Mouse (Mus musculus): Measurements from ENCODE around the gene Mlycd.

Gene Mlycd

GRCm38 (mm10) chr8:119403912-119404311, 9.2 kb downstream of the Mlycd start:
- no peak for DNase-seq

DNA sequence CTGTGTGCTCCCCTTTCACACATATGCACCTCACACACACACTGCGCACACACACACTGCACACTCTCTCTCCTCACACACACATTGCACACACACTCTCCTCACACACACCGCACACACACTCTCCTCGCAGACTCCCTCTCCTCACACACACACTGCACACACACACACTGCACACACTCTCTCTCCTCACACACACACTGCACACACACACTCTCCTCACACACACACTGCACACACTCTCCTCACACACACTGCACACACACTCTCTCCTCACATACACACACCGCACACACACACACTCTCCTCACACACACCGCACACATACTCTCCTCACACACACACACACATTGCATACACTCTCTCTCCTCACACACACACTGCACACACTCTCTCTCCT, 10.0 kb downstream of the Mlycd start:
- DNase-seq, result no peak

DNA sequence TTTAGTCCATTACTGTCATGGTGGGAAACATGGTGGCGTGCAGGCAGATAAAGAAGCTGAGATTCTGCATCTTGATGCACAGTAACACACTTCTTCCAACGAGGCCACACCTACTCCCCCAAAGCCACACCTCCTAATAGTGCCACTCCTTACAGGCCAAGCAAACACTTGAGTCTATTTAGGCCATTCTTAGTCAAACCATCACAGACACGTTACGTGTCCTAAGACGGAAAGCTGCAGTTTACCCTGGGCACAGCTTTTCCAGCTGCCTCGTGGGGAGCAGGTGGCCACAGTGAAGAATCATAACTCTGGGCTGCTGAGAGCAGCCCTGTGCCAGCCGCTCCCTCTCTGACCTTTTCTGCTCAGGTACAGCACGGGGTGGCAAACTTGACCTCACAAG, 13.6 kb downstream of the Mlycd start:
- no peak for DNase-seq

GRCm38 (mm10) chr8:119412037-119412734, 17.5 kb downstream of the Mlycd start:
- DNase-seq, result no peak

DNA sequence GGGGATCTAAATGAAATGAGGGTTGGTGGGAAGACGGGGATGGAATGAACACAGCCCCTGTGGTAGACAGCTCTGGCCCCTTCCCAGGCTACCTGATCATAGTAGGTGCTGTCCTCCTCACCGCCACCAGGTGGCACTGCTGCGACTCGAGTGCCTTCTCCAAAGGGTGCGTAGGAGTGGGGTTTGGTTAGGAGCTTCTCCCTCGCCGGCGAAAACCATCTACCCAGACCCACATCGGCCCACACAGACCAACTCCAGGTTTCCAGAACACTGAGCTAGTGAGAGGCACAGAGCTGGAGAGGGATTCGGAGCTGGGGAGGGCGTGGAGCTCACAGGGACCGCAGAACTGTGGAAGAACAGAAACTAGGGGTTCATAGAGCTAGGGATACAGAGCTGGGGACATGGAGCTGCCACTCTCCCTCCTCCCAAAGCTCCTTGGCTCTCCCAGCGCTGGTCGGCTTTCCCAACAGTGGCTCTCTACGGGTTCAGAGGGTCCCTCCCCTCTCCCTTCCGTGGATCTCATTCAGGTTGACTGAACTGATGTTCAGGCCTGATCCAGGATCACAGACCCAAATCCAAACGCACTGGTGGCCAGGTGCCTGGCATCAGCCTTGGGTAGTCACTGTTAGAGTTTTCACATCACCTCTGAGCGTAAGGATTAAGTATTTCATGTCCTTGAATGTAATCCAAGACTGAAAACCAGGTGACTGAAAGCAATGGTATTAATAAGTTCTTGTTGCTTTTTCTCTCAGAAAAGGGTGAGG, 18.2 kb downstream of the Mlycd start:
- DNase-seq, result peak; percentile 77 to 79

GRCm38 (mm10) chr8:119413605-119414004, 18.9 kb downstream of the Mlycd start:
- no peak for DNase-seq

- no peak for DNase-seq
These were observed 25.6 kb downstream of the Mlycd start for GRCm38 (mm10) chr8:119420318-119420717.

DNA sequence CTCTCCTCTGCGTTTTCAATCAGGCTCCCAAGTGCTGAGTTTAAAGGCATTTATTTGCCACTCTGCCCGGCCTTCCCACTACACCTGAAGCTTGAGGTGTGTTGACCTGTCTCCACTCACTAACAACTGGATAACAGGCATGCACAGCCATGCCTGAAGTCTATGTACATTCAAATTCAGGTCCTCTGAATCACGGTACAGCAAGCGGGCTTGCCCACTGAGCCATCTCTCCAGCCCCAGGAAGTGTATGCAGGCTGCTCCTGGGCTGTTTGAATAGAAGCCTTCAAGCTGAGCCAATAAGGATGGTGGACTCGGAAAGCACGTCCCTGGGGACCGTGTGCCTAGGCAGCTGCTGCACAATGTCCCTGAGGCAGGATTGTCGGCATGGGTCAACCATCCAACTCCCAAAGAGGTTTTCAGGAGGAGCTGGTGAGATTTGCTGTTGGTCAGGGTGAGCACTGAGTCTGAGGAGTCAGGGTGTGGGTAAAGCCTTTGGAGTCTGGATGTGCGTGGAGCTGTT, 27.0 kb downstream of the Mlycd start:
- DNase-seq, result no peak

- peak in 1 of 2 experiments; percentile 33 for DNase-seq
These were observed 27.5 kb downstream of the Mlycd start for GRCm38 (mm10) chr8:119422123-119422711.

DNA sequence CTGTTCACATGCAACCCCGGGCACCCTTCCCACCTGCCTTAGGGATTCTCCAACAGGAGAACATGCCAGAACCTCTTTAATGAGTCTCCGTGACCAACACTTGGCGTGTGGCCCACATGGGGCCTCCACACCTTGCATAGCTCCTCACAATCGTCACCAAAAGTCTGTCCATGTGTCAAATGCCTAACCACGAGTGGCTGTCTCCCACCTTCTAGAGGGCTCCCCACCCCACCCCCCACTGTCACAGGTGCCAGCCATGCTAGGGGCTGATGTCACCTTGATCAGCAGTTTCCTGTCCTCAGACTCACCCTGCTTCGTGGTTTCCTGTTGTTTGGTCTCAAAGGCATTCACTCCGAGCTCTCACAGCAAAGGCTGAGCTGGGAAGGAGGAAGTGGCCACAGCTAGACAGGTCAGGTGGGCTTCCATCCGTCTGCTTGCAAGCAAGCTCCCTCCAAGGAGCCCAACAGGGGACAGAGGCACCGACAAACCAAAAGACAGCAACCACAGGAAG, 29.0 kb downstream of the Mlycd start:
- DNase-seq, result peak; percentile 83 to 90

DNA sequence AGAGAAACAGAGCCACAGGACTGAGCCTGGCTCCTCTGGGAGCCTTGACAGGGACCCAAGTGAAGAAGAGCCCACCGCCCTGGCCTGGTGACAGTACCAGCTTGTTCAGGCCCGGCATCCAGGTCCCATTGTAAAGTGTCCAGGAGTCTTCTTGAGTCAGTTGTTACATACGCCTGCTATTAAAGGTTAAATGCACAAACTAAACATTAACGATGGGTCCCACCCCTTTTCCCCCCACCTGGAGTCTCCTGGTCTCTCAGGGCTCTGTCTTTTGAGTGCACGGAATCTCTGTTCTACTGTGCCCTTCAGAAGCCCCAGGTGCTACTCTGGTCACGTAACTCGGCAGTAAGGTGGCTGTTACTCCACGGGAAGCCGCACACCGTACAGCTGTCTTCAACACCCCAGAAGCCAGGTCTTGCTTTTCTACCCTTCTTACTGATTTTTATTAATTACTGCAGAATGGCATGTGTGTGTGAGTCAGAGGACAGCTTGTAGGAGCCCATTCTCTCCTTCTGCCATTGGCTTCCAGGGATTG, 29.6 kb downstream of the Mlycd start:
- peak in 1 of 2 experiments; percentile 40 for DNase-seq

DNA sequence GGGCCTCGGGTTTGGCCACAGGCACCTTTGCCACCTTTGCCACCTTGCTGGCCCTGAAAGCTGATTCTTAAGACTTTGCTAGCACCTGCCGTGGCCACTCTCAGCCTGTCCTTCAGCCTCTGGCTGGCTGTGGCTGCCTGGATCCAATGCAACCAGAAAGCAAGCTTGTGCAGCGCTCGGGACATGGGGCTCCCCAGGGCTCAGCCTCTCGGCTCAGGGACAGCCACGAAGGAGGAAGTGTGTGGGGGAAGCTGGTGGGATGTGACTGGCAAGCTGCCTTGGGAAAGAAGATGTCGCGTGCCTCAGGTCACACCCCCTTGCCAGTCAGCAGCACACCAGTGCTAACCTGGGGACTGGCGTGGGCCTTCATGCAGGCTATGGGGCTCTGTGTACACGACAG, 30.1 kb downstream of the Mlycd start:
- DNase-seq, result peak; percentile 58 to 64

DNA sequence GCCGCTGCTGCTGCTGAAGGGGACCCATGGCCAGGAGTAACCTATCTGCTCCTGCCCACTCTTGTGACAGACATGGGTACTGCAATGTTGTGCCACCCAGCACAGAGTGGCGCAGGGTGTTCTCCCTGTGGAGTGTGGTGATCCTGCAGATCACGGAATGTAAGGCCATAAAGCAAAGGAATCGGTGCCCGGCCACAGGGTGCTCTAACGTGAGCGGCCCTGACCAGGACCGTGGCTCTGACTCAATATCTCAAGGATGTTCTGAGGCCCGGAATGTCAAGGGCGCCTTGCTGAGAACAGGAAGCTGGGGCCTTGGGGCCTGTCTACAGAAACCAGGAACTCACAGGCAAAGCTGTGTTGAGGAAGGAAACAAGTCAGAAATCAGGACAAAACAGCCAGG, 30.9 kb downstream of the Mlycd start:
- peak; percentile 54 to 63 for DNase-seq

DNA sequence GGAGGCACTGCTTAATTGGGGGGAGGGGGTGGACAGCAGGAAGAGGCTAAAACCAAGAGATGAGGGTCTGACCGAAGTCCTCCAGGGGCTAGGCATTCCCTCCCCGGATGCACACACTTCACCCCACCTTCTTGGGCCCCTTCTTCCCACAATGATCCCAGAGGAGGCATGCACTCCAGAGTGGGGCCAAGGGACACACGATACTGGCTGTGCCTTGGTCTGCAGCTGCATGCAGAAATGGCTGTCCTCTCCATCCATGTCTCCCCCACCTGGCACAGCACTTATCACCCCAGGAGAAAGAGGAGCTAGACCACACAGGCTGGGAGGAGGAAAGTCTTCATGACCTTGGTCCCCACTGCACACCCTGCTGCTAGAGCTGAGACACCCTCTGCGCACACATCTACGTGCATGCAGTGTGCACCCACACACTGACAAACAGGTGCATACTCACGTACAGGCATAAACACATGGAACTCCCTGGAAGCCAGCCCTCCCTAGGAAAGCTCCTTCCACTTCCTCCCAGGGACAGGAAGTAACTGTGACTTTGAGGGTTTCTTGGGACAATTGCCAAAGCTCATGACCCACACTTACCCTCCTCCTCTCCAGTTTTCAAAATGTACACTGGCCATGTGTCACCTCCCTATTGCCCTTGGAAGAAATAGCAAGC, 31.5 kb downstream of the Mlycd start:
- no peak for DNase-seq

DNA sequence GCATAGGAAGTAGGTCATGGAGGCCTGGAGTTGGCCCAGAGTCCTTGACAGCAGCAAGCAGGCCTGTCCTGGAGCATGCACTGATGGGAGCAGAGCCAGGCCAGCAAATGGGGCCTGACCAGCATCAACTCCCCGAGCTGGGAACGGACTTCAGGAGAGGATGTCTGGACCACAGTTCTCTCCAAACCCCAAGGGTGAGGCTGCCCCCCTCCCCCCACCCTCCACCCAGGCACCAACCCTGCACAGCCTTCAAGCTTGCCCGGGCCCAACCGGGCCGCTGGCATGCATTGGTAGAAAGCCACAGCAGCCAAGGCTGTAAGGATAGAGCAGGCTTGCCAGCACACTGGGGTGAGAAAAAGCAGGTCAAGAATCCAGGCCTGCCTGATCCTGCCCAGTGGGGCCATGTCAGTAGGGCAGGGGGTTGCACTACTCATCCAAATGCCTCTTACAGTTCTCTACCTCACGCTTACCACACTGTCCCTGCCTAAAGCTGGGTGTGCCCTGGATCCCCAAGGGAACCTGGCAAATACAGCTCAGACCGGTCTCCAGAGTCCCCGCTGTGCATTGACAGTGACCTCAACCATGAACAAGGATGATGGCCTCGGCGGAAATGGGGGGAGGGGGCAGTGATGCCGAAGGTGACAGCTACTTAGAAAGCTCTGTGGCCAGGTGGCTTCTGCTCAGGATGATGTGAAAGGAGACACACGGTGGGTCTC, 33.1 kb downstream of the Mlycd start:
- DNase-seq, result no peak

GRCm38 (mm10) chr8:119428350-119428740, 33.7 kb downstream of the Mlycd start:
- DNase-seq, result no peak

- DNase-seq, result no peak
These were observed 34.2 kb downstream of the Mlycd start for GRCm38 (mm10) chr8:119428766-119429327.

- no peak for DNase-seq
These were observed 34.9 kb downstream of the Mlycd start for GRCm38 (mm10) chr8:119429552-119429951.

DNA sequence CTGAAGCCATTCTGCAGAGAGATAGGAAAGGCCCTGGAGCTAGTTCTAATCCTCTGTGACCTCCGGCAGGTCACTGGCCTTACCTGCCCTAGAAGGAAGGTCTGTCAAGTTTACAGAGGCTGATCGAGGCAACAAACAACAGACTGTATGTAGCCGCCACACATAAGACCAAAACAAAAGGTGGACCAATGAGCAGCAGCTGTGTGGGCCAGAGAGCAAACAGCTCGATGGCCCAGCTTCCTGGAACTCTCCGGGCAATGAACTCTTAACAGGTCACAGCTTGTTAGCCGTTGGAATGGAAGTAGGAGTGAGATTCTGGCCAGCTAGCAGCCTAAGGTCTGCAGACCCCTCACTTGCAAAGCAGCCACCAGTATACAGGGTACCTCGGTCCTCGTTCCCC, 35.6 kb downstream of the Mlycd start:
- DNase-seq, result no peak

- no peak for DNase-seq
These were observed 36.0 kb downstream of the Mlycd start for GRCm38 (mm10) chr8:119430690-119431089.

- DNase-seq, result no peak
These were observed 37.7 kb downstream of the Mlycd start for GRCm38 (mm10) chr8:119432372-119432771.

Measured in thymus, postnatal 36 days (tissue).